Mouse (Mus musculus): Measurements from ENCODE around the gene Pts. TPM values are rescaled to one million over a fixed set of nuclear protein-coding genes. Genes with fewer than 3 reads are reported as not detected.

The Pts gene
- total and polyA plus RNA-seq, 3 experiments: 35.4 to 89.4 (median 37.9) TPM

DNA sequence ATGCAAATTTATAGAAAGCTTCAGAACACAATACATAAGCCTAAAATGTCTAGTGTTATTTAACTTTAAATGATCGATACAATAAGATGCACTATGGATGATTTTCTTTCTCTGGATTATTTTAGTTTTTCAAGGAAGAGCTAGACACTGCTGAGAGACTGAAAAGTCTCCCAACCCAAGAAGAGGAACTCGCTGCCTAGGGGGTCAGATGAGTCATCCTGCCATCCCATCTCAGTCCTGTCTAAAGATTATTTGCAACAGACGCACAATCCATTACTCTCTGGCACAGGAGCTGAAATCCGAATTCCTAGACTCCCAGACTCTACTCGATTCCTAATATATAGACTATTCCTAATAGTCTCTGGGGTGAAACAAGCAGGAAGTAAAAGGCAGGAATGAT is 23.7 kb upstream of the Pts start:
- in situ Hi-C loops (cut with MboI; ENCODE audit: low pct_ligation_motif_present, low pct_unique_long_range_greater_than_20kb, low sequenced_read_pairs): no loop called here
- H3K4me1 ChIP-seq (ENCODE audit: control insufficient read depth in 1 of 2, insufficient read depth in 2 of 2): peaks cover 27 to 58% of the 10 kb centered on the region in 2 experiments
- TF ChIP-seq JUND (conservative IDR thresholded peaks at IDR 0.05; ENCODE audit: low read depth, low read length): 0 out of 2 replicates have a peak, but pooled peaks have one; percentile 28
- TF ChIP-seq IRF4 (IDR thresholded peaks at IDR 0.05; ENCODE audit: low read depth, low read length): no peak
- peak; percentile 36; the same call in 1 of the 2 replicates for TF ChIP-seq JUN (IDR thresholded peaks at IDR 0.05; ENCODE audit: insufficient read depth, low read depth, low read length)
- TF ChIP-seq ZKSCAN1 (IDR thresholded peaks at IDR 0.05; ENCODE audit: borderline replicate concordance, low read depth, low read length): no peak
- TF ChIP-seq POLR2A (IDR thresholded peaks at IDR 0.05; ENCODE audit: low read depth, low read length): peak; percentile 40; the same call in 1 of the 2 replicates
- no peak for TF ChIP-seq POLR2AphosphoS2 (IDR thresholded peaks at IDR 0.05; ENCODE audit: low read depth, low read length)
- peak; percentile 29; the same call in 1 of the 2 replicates for TF ChIP-seq ZMIZ1 (IDR thresholded peaks at IDR 0.05; ENCODE audit: low read depth, low read length)
- H3K4me2 ChIP-seq (ENCODE audit: insufficient read depth, low read depth, poor library complexity, severe bottlenecking): 0 out of 2 replicates have a peak overlapping the region, but pooled peaks have one; percentile 45
- no peaks in the 10 kb centered on the region for H3K36me3 ChIP-seq (replicated peaks in 1 of 2; ENCODE audit: control insufficient read depth in 1 of 2, insufficient read depth in 1 of 2, low read length in 1 of 2)
- DNase-seq (ENCODE audit: extremely low read depth): peak; percentile 34
- H3K4me3 ChIP-seq (replicated peaks in 1 of 3; ENCODE audit: low read depth in 2 of 3, low read length in 2 of 3, poor library complexity in 1 of 3): no peak overlapping the region
- no peaks in the 10 kb centered on the region for H3K9me3 ChIP-seq (replicated peaks; ENCODE audit: low read length)
- H3K9ac ChIP-seq (ENCODE audit: insufficient read depth, low read depth): no peak overlapping the region
- H3K27me3 ChIP-seq (replicated peaks): peaks cover 3% of the 10 kb centered on the region
- dilution Hi-C loops (cut with MboI; ENCODE audit: extremely low pct_ligation_motif_present, extremely low pct_unique_long_range_greater_than_20kb, low sequenced_read_pairs): no loop called here
- no peak overlapping the region for H3K27ac ChIP-seq (ENCODE audit: insufficient read depth, low read depth)
- 0 out of 2 replicates have a peak, but pooled peaks cover 2% of the 10 kb centered on the region for H3K79me2 ChIP-seq (replicated peaks; ENCODE audit: control insufficient read depth, extremely low read depth, insufficient read depth, poor library complexity, severe bottlenecking)

DNA sequence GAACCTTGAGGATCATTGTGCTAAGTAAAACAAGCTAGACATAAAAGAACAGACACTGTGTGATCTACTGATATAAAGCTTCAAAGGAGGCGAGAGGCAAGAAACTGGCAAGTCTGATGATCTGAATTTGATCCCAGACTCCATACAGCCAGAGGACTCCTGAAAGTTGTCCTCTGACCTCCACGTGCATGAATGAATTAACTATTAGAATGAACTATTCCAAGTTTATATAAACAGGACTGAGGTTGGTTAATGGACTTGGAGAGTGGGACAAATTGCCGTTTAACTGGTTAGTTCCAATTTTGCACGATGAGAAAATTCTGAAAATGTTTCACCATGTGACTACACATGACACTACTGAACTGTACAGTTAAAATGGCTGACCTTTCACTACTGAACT is 20.4 kb upstream of the Pts start:
- Histone ChIP-seq H3K4me3 (replicated peaks in 1 of 3; ENCODE audit: low read depth in 2 of 3, low read length in 2 of 3, poor library complexity in 1 of 3) (no peak overlapping the region), H3K36me3 (replicated peaks in 1 of 2; ENCODE audit: control insufficient read depth in 1 of 2, insufficient read depth in 1 of 2, low read length in 1 of 2) (no peaks in the 10 kb centered on the region), H3K27me3 (replicated peaks) (peaks cover 3% of the 10 kb centered on the region), H3K27ac (ENCODE audit: insufficient read depth, low read depth) (no peak overlapping the region), H3K9ac (ENCODE audit: insufficient read depth, low read depth) (no peak overlapping the region), H3K4me1 (ENCODE audit: control insufficient read depth in 1 of 2, insufficient read depth in 2 of 2) (peaks cover 24 to 47% of the 10 kb centered on the region in 2 experiments), H3K79me2 (replicated peaks; ENCODE audit: control insufficient read depth, extremely low read depth, insufficient read depth, poor library complexity, severe bottlenecking) (0 out of 2 replicates have a peak, but pooled peaks cover 2% of the 10 kb centered on the region), H3K9me3 (replicated peaks; ENCODE audit: low read length) (no peaks in the 10 kb centered on the region), H3K4me2 (ENCODE audit: insufficient read depth, low read depth, poor library complexity, severe bottlenecking) (peak overlapping the region; percentile 1; the same call in 1 of the 2 replicates)
- in situ Hi-C loops (cut with MboI; ENCODE audit: low pct_ligation_motif_present, low pct_unique_long_range_greater_than_20kb, low sequenced_read_pairs) (loop anchor here (25.0 kb wide), 1 partner anchor 1012 kb away; no protein-coding TSS in a partner anchor), dilution Hi-C loops (cut with MboI; ENCODE audit: extremely low pct_ligation_motif_present, extremely low pct_unique_long_range_greater_than_20kb, low sequenced_read_pairs) (no loop called here)
- TF ChIP-seq CTCF (conservative IDR thresholded peaks at IDR 0.05 in 1 of 2, IDR thresholded peaks at IDR 0.05 in 1 of 2; ENCODE audit: low read depth in 2 of 2, low read length in 2 of 2) (no peak), MAX (IDR thresholded peaks at IDR 0.05; ENCODE audit: low read length) (0 out of 2 replicates have a peak, but pooled peaks have one; percentile 25)
- no peak for DNase-seq (ENCODE audit: extremely low read depth)

DNA sequence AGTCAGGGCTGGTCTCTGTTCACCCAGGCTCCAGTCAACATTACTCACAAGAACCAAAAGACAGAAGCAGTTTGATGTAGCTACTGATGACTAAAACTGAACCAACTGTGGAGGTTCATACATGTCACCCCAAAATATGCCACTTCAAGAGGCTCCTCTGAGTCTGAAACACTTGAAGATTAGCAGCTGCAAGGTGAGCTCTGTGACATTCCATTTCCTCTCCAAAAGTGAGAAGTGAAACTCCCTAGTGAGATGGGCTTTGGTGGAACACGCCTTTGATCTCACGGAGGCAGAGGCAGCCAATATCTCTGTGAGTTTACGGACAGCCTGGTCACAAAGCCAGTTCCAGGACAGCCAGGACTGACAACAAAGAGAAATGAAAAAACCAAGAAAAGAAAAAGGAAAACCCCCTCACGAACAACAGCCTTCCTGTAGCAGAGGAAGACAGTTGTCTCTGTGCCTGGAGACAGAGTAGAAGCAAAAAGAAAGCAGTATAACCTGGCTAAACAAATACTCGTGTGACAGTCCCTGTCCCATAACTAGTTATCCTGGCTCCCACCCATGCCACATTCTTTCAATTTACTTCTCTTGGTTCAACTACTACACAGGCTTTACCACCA is 19.4 kb upstream of the Pts start:
- H3K27ac ChIP-seq (ENCODE audit: insufficient read depth, low read depth): peak overlapping the region; percentile 69
- no peaks in the 10 kb centered on the region for H3K36me3 ChIP-seq (replicated peaks in 1 of 2; ENCODE audit: control insufficient read depth in 1 of 2, insufficient read depth in 1 of 2, low read length in 1 of 2)
- peaks cover 20 to 37% of the 10 kb centered on the region in 2 experiments for H3K4me1 ChIP-seq (ENCODE audit: control insufficient read depth in 1 of 2, insufficient read depth in 2 of 2)
- DNase-seq (ENCODE audit: extremely low read depth): peak; percentile 86
- H3K9ac ChIP-seq (ENCODE audit: insufficient read depth, low read depth): peak overlapping the region; percentile 44; the same call in 1 of the 2 replicates
- no peaks in the 10 kb centered on the region for H3K9me3 ChIP-seq (replicated peaks; ENCODE audit: low read length)
- peaks cover 3% of the 10 kb centered on the region for H3K27me3 ChIP-seq (replicated peaks)
- no peak overlapping the region for H3K4me3 ChIP-seq (replicated peaks in 1 of 3; ENCODE audit: low read depth in 2 of 3, low read length in 2 of 3, poor library complexity in 1 of 3)
- dilution Hi-C loops (cut with MboI; ENCODE audit: extremely low pct_ligation_motif_present, extremely low pct_unique_long_range_greater_than_20kb, low sequenced_read_pairs) (no loop called here), in situ Hi-C loops (cut with MboI; ENCODE audit: low pct_ligation_motif_present, low pct_unique_long_range_greater_than_20kb, low sequenced_read_pairs) (loop anchor here (25.0 kb wide), 1 partner anchor 1011 kb away; no protein-coding TSS in a partner anchor)
- H3K79me2 ChIP-seq (replicated peaks; ENCODE audit: control insufficient read depth, extremely low read depth, insufficient read depth, poor library complexity, severe bottlenecking): 0 out of 2 replicates have a peak, but pooled peaks cover 1% of the 10 kb centered on the region
- H3K4me2 ChIP-seq (ENCODE audit: insufficient read depth, low read depth, poor library complexity, severe bottlenecking): peak overlapping the region; percentile 74
- TF ChIP-seq SIN3A (IDR thresholded peaks at IDR 0.05; ENCODE audit: low read length) (peak; percentile 71; the same call in 1 of the 2 replicates), NRF1 (IDR thresholded peaks at IDR 0.05; ENCODE audit: low read depth, low read length) (no peak), HCFC1 (IDR thresholded peaks at IDR 0.05; ENCODE audit: low read depth, low read length) (peak; percentile 25; the same call in 1 of the 2 replicates), SMC3 (IDR thresholded peaks at IDR 0.05; ENCODE audit: low read depth, low read length) (peak; percentile 8), PAX5 (IDR thresholded peaks at IDR 0.05; ENCODE audit: low read length) (no peak), ZC3H11A (IDR thresholded peaks at IDR 0.05; ENCODE audit: low read depth, low read length) (no peak), BHLHE40 (IDR thresholded peaks at IDR 0.05; ENCODE audit: low read depth, low read length) (peak; percentile 59; the same call in 1 of the 2 replicates), MAZ (IDR thresholded peaks at IDR 0.05; ENCODE audit: low read depth, low read length) (no peak; the same call in 1 of the 2 replicates), ELF1 (IDR thresholded peaks at IDR 0.05; ENCODE audit: low read depth, low read length) (0 out of 2 replicates have a peak, but pooled peaks have one; percentile 12), RCOR1 (conservative IDR thresholded peaks at IDR 0.05; ENCODE audit: low read depth, low read length) (peak; percentile 82), CHD1 (IDR thresholded peaks at IDR 0.05; ENCODE audit: low read depth, low read length) (no peak), CHD2 (IDR thresholded peaks at IDR 0.05; ENCODE audit: low read length) (peak; percentile 61), CTCF (conservative IDR thresholded peaks at IDR 0.05 in 1 of 2, IDR thresholded peaks at IDR 0.05 in 1 of 2; ENCODE audit: low read depth in 2 of 2, low read length in 2 of 2) (no peak), MYC (IDR thresholded peaks at IDR 0.05; ENCODE audit: low read depth, low read length) (no peak), USF2 (conservative IDR thresholded peaks at IDR 0.05; ENCODE audit: low read depth, low read length) (no peak), JUND (conservative IDR thresholded peaks at IDR 0.05; ENCODE audit: low read depth, low read length) (peak; percentile 71), KAT2A (IDR thresholded peaks at IDR 0.05; ENCODE audit: insufficient replicate concordance, low read length) (no peak)

All from CH12.LX (cell line).